Mouse (Mus musculus) induced T-regulatory cell, adult 2 months (primary cell): ENCODE measurements at regions not wholly inside any gene's neighbourhood (a gene's known extent, or its start where the extent isn't known, plus 50 kb on each side); places are given as distances from the start of the nearest gene placed in this dataset.
"Not testable (repeated sequence)": the region's sequence is repeated elsewhere in the genome, so short reads cannot be mapped to it uniquely, and the experiment has no call there.

ENCODE experiments used
- DNase-seq: peaks from one replicate; pipeline ENCODE4 v3.0.0-alpha.2; 2012; ENCODE audit warnings: low read depth

GRCm38 (mm10) chr10:56783941-56784340 lies 406.8 kb downstream of the Gja1 start:
- no peak for DNase-seq

GRCm38 (mm10) chr10:56788081-56788480 lies 411.0 kb downstream of the Gja1 start:
- DNase-seq = no peak

GRCm38 (mm10) chr10:56793074-56793473 lies 415.9 kb downstream of the Gja1 start:
- no peak for DNase-seq

GRCm38 (mm10) chr10:56795396-56795795 lies 418.3 kb downstream of the Gja1 start:
- no peak for DNase-seq

- no peak for DNase-seq
Observed at GRCm38 (mm10) chr10:56799307-56799706, 422.2 kb downstream of the Gja1 start.

- DNase-seq = no peak
Observed at GRCm38 (mm10) chr10:56799745-56800144, 422.6 kb downstream of the Gja1 start.

- DNase-seq = no peak
Observed at GRCm38 (mm10) chr10:56809006-56809405, 431.9 kb downstream of the Gja1 start.

GRCm38 (mm10) chr10:56822158-56822557 lies 445.0 kb downstream of the Gja1 start:
- no peak for DNase-seq

- DNase-seq = no peak
Observed at GRCm38 (mm10) chr10:56831331-56831730, 454.2 kb downstream of the Gja1 start.

- DNase-seq = no peak
Observed at GRCm38 (mm10) chr10:56831966-56832365, 454.8 kb downstream of the Gja1 start.

GRCm38 (mm10) chr10:56836130-56836529 lies 459.0 kb downstream of the Gja1 start:
- no peak for DNase-seq

GRCm38 (mm10) chr10:56839006-56839495 lies 461.9 kb downstream of the Gja1 start:
- no peak for DNase-seq

GRCm38 (mm10) chr10:56839545-56839944 lies 462.4 kb downstream of the Gja1 start:
- DNase-seq = no peak

- DNase-seq = peak; percentile 1
Observed at GRCm38 (mm10) chr10:56840732-56841131, 463.6 kb downstream of the Gja1 start.

- no peak for DNase-seq
Observed at GRCm38 (mm10) chr10:56841486-56841885, 464.4 kb downstream of the Gja1 start.

- no peak for DNase-seq
Observed at GRCm38 (mm10) chr10:56841973-56842372, 464.8 kb downstream of the Gja1 start.

- DNase-seq = no peak
Observed at GRCm38 (mm10) chr10:56852484-56852883, 475.4 kb downstream of the Gja1 start.

GRCm38 (mm10) chr10:56856186-56856585 lies 479.1 kb downstream of the Gja1 start:
- no peak for DNase-seq

- DNase-seq = no peak
Observed at GRCm38 (mm10) chr10:56879744-56880143, 502.6 kb downstream of the Gja1 start.

GRCm38 (mm10) chr10:56880154-56880591 lies 503.0 kb downstream of the Gja1 start:
- no peak for DNase-seq

- no peak for DNase-seq
Observed at GRCm38 (mm10) chr10:56884456-56885410, 507.6 kb downstream of the Gja1 start.

GRCm38 (mm10) chr10:56891530-56891929 lies 514.4 kb downstream of the Gja1 start:
- DNase-seq = not testable (repeated sequence)

GRCm38 (mm10) chr10:56892666-56893209 lies 515.6 kb downstream of the Gja1 start:
- DNase-seq = no peak
